Mouse (Mus musculus): ENCODE results near the gene Tmem115.

Tmem115 gene

GRCm38 (mm10) chr9:107522400-107522711 is 11.4 kb upstream of the Tmem115 start:
- DNase-seq = no peak

GRCm38 (mm10) chr9:107526198-107527026 is 7.3 kb upstream of the Tmem115 start:
- DNase-seq = peak; percentile 76

- DNase-seq = no peak
Observed at GRCm38 (mm10) chr9:107534408-107535202, 860 bp downstream of the Tmem115 start.

GRCm38 (mm10) chr9:107538231-107538630 is 4.5 kb downstream of the Tmem115 start:
- no peak for DNase-seq

- no peak for DNase-seq
Observed at GRCm38 (mm10) chr9:107538711-107539110, 5.0 kb downstream of the Tmem115 start.

- no peak for DNase-seq
Observed at GRCm38 (mm10) chr9:107539940-107540339, 6.2 kb downstream of the Tmem115 start.

GRCm38 (mm10) chr9:107540420-107540819 is 6.7 kb downstream of the Tmem115 start:
- DNase-seq = no peak

GRCm38 (mm10) chr9:107541005-107541404 is 7.3 kb downstream of the Tmem115 start:
- DNase-seq = no peak

- peak; percentile 96 for DNase-seq
Observed at GRCm38 (mm10) chr9:107541474-107542351, 8.0 kb downstream of the Tmem115 start, which contains the start of the genes Cyb561d2 and Nprl2. Cyb561d2 (minus strand) TSS chr9:107542193. Nprl2 (plus strand) TSS chr9:107542226.

GRCm38 (mm10) chr9:107542352-107542686 is 8.6 kb downstream of the Tmem115 start:
- DNase-seq = no peak

GRCm38 (mm10) chr9:107542721-107543120 is 9.0 kb downstream of the Tmem115 start:
- no peak for DNase-seq

- no peak for DNase-seq
Observed at GRCm38 (mm10) chr9:107543299-107543698, 9.6 kb downstream of the Tmem115 start.

- DNase-seq = no peak
Observed at GRCm38 (mm10) chr9:107544196-107544700, 10.5 kb downstream of the Tmem115 start.

- DNase-seq = no peak
Observed at GRCm38 (mm10) chr9:107544729-107545128, 11.0 kb downstream of the Tmem115 start.

GRCm38 (mm10) chr9:107545199-107545598 is 11.5 kb downstream of the Tmem115 start:
- no peak for DNase-seq

GRCm38 (mm10) chr9:107545602-107546001 is 11.9 kb downstream of the Tmem115 start:
- peak; percentile 86 for DNase-seq

GRCm38 (mm10) chr9:107547026-107547425 is 13.3 kb downstream of the Tmem115 start, which contains the start of gene Zmynd10:
Zmynd10 (plus strand) TSS chr9:107547298.
- peak; percentile 96 for DNase-seq

GRCm38 (mm10) chr9:107547957-107548356 is 14.2 kb downstream of the Tmem115 start:
- no peak for DNase-seq

GRCm38 (mm10) chr9:107548820-107549219 is 15.1 kb downstream of the Tmem115 start:
- no peak for DNase-seq

GRCm38 (mm10) chr9:107549297-107550074 is 15.7 kb downstream of the Tmem115 start:
- no peak for DNase-seq

GRCm38 (mm10) chr9:107550491-107551116 is 16.9 kb downstream of the Tmem115 start:
- DNase-seq = peak; percentile 74
